Mouse (Mus musculus) lung, postnatal 4 days (tissue): ENCODE measurements at regions not wholly inside any gene's neighbourhood (a gene's known extent, or its start where the extent isn't known, plus 50 kb on each side); places are given as distances from the start of the nearest gene placed in this dataset.

Source experiments
- DNase-seq, 2 experiments: peaks; one replicate each; pipeline ENCODE4 v3.0.0; 2021

DNA sequence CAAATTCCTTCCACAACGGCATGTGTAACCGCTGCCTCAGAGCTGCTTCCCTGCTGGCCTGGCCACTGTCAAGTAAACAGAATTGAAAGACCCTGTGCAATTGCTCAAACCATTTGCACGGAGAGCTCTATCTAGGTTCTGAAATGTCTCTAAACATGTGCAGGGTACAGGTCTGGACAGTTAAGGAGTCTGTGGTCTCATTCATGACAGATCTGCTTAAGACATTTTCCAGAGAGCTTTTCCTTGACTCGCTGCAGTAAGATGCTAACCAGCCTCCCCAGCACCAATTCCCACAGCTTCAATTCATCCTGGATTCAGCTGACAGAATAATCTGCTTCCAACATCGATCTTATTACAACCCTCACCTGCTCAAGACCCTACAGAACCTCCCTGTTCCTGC lies 235.1 kb upstream of the Mpped2 start:
- no peak for DNase-seq

GRCm38 (mm10) chr2:106461021-106461420 lies 232.0 kb upstream of the Mpped2 start:
- no peak for DNase-seq

DNA sequence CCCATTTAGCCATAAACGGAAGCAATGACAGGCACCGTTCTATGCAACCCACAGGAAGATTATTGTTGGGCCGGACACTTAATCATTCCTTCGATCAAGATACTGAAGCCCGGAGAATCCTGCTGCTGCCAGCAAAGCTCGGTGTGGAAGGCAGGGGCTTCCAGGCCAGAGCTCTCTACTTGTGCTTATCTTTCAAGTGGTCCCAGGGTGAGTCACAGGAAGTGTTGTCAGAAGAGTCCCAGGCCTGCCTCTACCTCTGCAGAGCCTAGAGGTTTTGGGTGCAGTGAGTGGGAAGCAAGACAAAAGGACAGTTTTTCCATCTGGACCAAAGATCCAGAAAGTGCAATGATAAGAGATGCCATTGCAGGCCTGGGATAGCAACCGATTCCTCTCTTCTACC lies 231.6 kb upstream of the Mpped2 start:
- DNase-seq, result no peak

GRCm38 (mm10) chr2:106461973-106462637 lies 231.0 kb upstream of the Mpped2 start:
- DNase-seq, result no peak

DNA sequence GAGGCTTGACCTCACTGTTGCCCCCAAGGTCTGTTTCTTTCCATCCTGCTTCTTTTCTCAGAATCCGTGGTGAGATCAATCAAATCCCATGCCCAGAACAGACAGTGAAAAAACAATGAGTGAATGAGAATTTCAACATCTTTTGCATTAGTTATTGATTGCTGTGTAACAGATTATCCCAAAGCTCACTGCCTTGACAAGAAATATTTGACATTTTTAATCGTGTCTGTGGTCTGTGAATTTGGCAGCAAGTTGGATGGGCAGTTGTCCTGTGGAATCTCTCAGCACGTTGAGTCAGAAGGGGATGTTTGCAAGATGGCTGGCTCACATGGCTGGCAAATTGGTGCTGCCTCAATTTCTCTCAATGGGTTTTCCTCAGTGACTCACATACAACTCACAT lies 228.0 kb upstream of the Mpped2 start:
- no peak for DNase-seq

GRCm38 (mm10) chr2:106465831-106466230 lies 227.2 kb upstream of the Mpped2 start:
- DNase-seq, result no peak

GRCm38 (mm10) chr2:106469196-106469595 lies 223.9 kb upstream of the Mpped2 start:
- DNase-seq, result no peak

GRCm38 (mm10) chr2:106473458-106473857 lies 219.6 kb upstream of the Mpped2 start:
- no peak for DNase-seq

DNA sequence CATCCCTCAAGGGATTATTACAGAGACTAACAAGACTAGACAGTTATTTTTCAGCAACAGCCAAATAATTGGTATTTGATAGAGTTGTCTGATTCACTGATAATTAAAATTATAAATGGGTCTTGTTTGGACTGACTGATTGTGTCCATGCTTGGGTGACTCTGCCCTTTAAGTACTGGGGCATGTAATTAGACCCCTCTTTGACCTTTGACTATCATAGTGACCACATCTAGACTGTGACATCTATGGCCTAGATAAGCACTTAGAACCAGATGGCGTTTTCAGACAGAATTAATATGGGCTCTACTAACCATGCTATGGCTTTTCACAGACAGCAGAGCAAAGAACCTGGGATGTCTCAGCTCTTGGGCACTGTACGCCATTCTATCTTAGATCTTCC lies 215.1 kb upstream of the Mpped2 start:
- no peak for DNase-seq

- DNase-seq, result no peak
Measured at GRCm38 (mm10) chr2:106487335-106488082, 205.6 kb upstream of the Mpped2 start.

GRCm38 (mm10) chr2:106498735-106499134 lies 194.3 kb upstream of the Mpped2 start:
- DNase-seq, result no peak

- no peak for DNase-seq
Measured at GRCm38 (mm10) chr2:106499227-106499928, 193.7 kb upstream of the Mpped2 start.

DNA sequence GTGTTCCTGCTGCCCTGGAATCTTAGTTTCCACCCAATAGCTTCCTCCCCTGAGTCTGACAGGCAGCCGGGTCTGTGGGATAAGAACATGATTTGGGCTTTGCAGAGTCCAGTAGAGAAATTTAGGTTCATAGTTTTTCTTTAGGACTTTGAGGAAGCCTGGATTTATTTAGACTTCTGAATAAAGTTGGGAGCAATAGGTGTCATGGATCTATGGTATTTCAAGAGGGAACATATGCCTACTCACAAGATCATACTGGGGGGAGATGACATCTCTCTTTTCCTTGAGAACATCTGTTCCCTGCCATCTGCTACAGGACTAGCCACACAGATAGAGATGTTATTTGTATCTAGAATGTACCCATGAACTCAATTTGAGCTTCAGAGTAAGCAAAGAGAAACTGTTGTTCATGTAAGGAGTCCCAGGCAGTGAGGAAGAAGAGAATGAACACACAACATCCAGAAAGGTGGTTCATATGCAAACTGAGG lies 188.1 kb upstream of the Mpped2 start:
- no peak for DNase-seq

DNA sequence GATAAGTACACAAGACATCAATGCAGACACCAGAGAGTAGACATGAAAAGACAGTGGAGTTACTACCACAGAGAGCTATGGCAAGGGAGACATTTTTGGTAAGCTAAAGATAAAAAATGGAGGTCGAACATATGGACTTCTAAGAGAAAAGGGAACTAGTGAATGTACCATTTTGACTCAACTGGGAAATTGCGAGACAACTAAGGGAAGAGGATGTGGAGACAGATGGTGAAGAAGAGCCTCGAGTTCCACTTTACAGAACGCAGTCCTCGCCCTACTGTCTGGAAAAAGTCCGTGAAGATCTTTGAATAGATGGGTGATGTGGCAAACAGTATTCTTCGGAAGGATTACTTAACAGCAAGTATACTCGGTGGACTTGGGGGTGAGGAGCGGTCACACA lies 181.2 kb upstream of the Mpped2 start:
- DNase-seq, result no peak

- DNase-seq, result no peak
Measured at GRCm38 (mm10) chr2:106512338-106513024, 180.6 kb upstream of the Mpped2 start.

- no peak for DNase-seq
Measured at GRCm38 (mm10) chr2:106513025-106513386, 180.1 kb upstream of the Mpped2 start.

DNA sequence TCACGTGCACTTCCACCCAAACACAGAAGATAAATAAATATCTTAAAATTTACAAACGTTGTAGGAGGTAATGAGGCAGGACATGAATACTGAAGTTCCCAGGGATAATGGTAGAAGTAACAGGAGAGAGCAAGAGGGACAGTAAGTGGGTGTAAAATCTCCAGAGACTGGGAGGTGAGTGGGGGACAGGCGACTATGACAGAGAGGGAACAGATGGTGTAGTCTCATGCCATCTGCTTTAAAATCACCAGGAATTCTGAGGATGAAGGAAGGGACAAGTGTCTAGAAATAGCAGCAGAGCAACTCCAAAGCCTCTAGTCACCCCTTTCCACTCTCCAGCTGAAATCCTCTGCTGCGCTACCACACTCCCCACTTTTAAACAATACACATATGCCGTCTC lies 175.8 kb upstream of the Mpped2 start:
- DNase-seq, result no peak

DNA sequence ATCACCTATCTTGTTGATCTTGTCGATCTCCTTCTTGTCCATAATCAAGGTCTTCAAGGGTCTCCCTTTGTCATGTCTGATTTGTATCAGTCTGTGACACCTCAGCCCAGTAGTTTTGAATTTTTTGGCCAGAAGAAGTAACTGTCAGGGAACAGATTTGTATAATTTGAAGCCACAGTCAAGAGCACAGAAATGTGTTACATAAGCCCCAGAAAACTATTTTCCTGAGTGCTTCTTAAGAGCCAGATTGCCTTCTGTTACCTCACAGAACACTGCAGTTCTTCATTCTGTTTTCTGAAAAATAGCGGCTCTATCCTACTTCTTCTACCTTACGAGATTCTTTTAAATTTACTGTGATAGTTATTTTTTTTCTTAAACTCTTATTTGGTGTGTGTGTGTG lies 170.1 kb upstream of the Mpped2 start:
- DNase-seq, result no peak

- DNase-seq, result no peak
Measured at GRCm38 (mm10) chr2:106527008-106527407, 166.1 kb upstream of the Mpped2 start.

GRCm38 (mm10) chr2:106529247-106529646 lies 163.8 kb upstream of the Mpped2 start:
- no peak for DNase-seq

- no peak for DNase-seq
Measured at GRCm38 (mm10) chr2:106529746-106530145, 163.3 kb upstream of the Mpped2 start.

GRCm38 (mm10) chr2:106538329-106538728 lies 154.7 kb upstream of the Mpped2 start:
- no peak for DNase-seq

- no peak for DNase-seq
Measured at GRCm38 (mm10) chr2:106540176-106540575, 152.9 kb upstream of the Mpped2 start.
